ENCODE assay signal across 18 mouse cellular contexts in the genomic region with DNA sequence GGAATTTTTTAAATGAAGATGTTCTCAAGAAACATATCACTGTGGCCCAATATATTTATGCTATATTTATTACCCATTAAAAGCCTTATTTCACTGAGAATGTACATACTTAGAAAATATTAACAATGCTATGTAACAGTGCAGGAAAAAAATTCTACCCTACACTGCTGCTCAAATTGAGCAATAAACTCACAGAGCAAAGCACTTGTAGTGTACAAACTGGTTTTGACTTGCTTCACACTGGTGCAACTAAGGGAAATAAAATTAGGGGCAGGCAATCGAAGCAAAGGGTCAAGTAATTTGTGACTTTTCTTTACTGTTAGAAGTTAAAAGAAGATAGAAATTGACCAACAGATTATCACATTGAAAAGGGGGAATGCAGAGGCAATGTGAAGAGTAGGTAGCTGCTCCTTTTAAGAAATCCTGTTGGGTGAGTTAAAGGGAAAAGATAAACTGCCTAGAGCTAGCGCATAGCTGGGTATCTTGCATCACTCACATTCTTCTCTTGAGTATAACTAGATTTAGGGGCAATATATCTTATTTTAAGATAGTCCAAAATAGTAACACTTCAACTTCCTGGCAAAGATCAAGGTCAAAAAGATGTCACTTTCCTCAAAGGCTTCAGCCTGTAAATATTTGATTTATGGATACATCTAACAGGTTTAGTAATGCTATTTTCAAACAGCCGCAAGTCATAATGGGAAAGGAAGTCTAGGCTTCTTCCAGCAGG.
DNase-seq lines count a peak whose midpoint lies in the region; ATAC-seq and TF ChIP-seq lines count a peak whose summit lies in the region.
"Had no signal": no experiment of that assay in that cellular context is flagged by ENCODE, and none has a peak within 500 bp of the region (broad histone marks: within the 10 kb centered on the region; RNA-seq: fewer than 3 reads in every experiment).

No protein-coding gene starts in this region.

- H3K4me1 ChIP-seq in heart, embryonic 11.5 days (ENCODE audit: control insufficient read depth, insufficient read depth, low read length) = peaks cover 11% of the 10 kb centered on the region
- no peaks in the 10 kb centered on the region for H3K4me1 ChIP-seq in kidney, postnatal 0 days (replicated peaks; ENCODE audit: insufficient read depth, low read length)
- H3K4me1 ChIP-seq: limb, embryonic 12.5 days; liver, embryonic 12.5 days had no signal

- H3K27ac ChIP-seq in heart, embryonic 11.5 days (ENCODE audit: low read depth, low read length) = peak overlapping the region; percentile 80
- no peak overlapping the region for H3K27ac ChIP-seq in kidney, postnatal 0 days
- H3K27ac ChIP-seq: limb, embryonic 12.5 days; liver, embryonic 12.5 days; macrophage had no signal

- no peak overlapping the region for H3K9ac ChIP-seq in heart, embryonic 11.5 days (ENCODE audit: low read depth, low read length)
- H3K9ac ChIP-seq in kidney, postnatal 0 days (ENCODE audit: low read depth, low read length) = no peak overlapping the region
- H3K9ac ChIP-seq: limb, embryonic 12.5 days; liver, embryonic 12.5 days had no signal

- no peak overlapping the region for H3K4me2 ChIP-seq in heart, embryonic 11.5 days
- H3K4me2 ChIP-seq in kidney, postnatal 0 days (ENCODE audit: low read length) = no peak overlapping the region
- H3K4me2 ChIP-seq: limb, embryonic 12.5 days; liver, embryonic 12.5 days; midbrain, embryonic 11.5 days had no signal

- no peaks in the 10 kb centered on the region for H3K36me3 ChIP-seq in heart, embryonic 11.5 days (ENCODE audit: control insufficient read depth, insufficient read depth, low read length)
- H3K36me3 ChIP-seq in kidney, postnatal 0 days (ENCODE audit: insufficient read depth, low read length) = no peaks in the 10 kb centered on the region

- TF ChIP-seq CTCF in kidney, postnatal 0 days (IDR thresholded peaks at IDR 0.05; ENCODE audit: low read depth) = no peak

- no peak for ATAC-seq in heart, embryonic 11.5 days (replicated peaks; ENCODE audit: insufficient number of reproducible peaks, low FRiP score, low TSS enrichment)
- ATAC-seq in kidney, postnatal 0 days (replicated peaks; ENCODE audit: low FRiP score, low read depth) = no peak
- no peak for ATAC-seq in activated CD4-positive, CD25-positive, alpha-beta regulatory T cell, adult 4 months
- ATAC-seq: liver, embryonic 12.5 days had no signal

- no peak overlapping the region for H3K4me3 ChIP-seq in heart, embryonic 11.5 days (ENCODE audit: low read depth, low read length)
- H3K4me3 ChIP-seq in kidney, postnatal 0 days (replicated peaks; ENCODE audit: low read depth, low read length) = no peak overlapping the region
- H3K4me3 ChIP-seq: limb, embryonic 12.5 days; liver, embryonic 12.5 days had no signal

- H3K9me3 ChIP-seq in heart, embryonic 11.5 days (replicated peaks; ENCODE audit: control insufficient read depth, low read length) = no peaks in the 10 kb centered on the region
- H3K9me3 ChIP-seq in kidney, postnatal 0 days (replicated peaks; ENCODE audit: low read length) = no peaks in the 10 kb centered on the region
- H3K9me3 ChIP-seq: limb, embryonic 12.5 days; liver, embryonic 12.5 days had no signal

- WGBS in heart, embryonic 11.5 days (ENCODE audit: insufficient replicate concordance) = 60% methylated on average over 3 of the region's 3 CpGs
- 57% methylated on average over 3 of the region's 3 CpGs for WGBS in kidney, postnatal 0 days

- no peak for DNase-seq in heart, postnatal 4 days
- DNase-seq in kidney, postnatal 0 days (ENCODE audit: low spot score) = peak; percentile 47
- DNase-seq in kidney, adult 8-10 months = no peak
- DNase-seq in NIH3T3 (ENCODE audit: low read depth) (peak; percentile 5), adipocyte (ENCODE audit: low spot score) (peak; percentile 42)
- DNase-seq in layer of hippocampus, postnatal 25 days (ENCODE audit: extremely low spot score in 1 of 2, low spot score in 1 of 2) = no peak
- DNase-seq: cerebellum, adult 18-20 months; cerebellum, postnatal 25 days; kidney, adult 11 months; kidney, postnatal 4 days; right cerebral cortex, postnatal 4 days; thymus, adult 2 months had no signal

- no peaks in the 10 kb centered on the region for H3K27me3 ChIP-seq in heart, embryonic 11.5 days (ENCODE audit: control insufficient read depth, insufficient read depth, low read length)
- H3K27me3 ChIP-seq in kidney, postnatal 0 days (ENCODE audit: insufficient read depth, low read length) = no peaks in the 10 kb centered on the region
- H3K27me3 ChIP-seq: limb, embryonic 12.5 days; liver, embryonic 12.5 days had no signal

Comparison
In these comparisons a context has a peak if more than half of its experiments do, and no peak if none do; other contexts are left out.
1. DNase-seq: peak in kidney, postnatal 0 days (single experiment), NIH3T3 (single experiment) and adipocyte (single experiment); none in heart, postnatal 4 days (single experiment), kidney, adult 8-10 months (0 of 2) and layer of hippocampus, postnatal 25 days (0 of 2).